Comparison of ENCODE assay signal across 8 mouse cellular contexts in the genomic region with DNA sequence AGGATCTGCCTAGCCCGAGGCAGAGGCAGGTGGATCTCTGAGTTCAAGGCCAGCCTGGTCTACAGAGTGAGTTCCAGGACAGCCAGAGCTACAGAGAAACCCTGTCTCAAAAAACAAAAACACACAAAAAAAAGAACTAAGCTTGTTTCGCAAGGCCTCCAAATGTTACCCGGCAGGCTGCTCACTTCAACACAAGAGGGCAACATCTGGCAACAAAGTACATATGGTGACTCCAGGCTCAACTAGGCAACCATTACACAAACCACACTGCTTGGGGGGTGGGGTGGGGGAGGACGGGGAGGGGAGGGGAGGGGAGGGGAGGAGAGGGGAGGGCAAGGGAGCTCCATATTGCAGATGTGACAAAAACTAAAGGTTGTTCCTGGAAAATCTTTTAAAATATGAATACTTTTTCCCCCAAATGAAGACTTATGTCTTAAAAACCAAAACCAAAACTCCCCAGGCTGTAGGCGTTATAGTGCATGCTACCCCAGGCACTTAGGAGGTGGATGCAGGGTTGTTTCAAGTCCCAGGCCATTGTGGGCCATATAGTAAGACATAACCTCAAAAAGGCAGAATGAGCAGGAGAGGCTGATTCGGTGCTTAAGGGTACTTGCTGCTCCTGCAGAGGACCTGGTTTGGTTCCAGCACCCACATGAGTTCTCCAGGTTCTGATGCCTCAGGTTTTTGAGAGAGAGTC. TPM values are rescaled to one million over a fixed set of nuclear protein-coding genes. Genes with fewer than 3 reads are reported as not detected.
DNase-seq lines count a peak whose midpoint lies in the region; ATAC-seq and TF ChIP-seq lines count a peak whose summit lies in the region.
"Had no signal": no experiment of that assay in that cellular context is flagged by ENCODE, and none has a peak within 500 bp of the region (broad histone marks: within the 10 kb centered on the region; RNA-seq: fewer than 3 reads in every experiment).

No protein-coding gene starts in this region.

- peak; percentile 43 for TF ChIP-seq CTCF in lung, embryonic 14.5 days (IDR thresholded peaks at IDR 0.05; ENCODE audit: low read depth)

- H3K27ac ChIP-seq in liver, embryonic 12.5 days: no peak overlapping the region
- H3K27ac ChIP-seq in lung, embryonic 14.5 days (ENCODE audit: low read depth): no peak overlapping the region

- H3K9me3 ChIP-seq in liver, embryonic 12.5 days (replicated peaks): no peaks in the 10 kb centered on the region
- no peaks in the 10 kb centered on the region for H3K9me3 ChIP-seq in lung, embryonic 14.5 days (ENCODE audit: low read depth, low read length)

- no peaks in the 10 kb centered on the region for H3K4me1 ChIP-seq in liver, embryonic 12.5 days
- no peaks in the 10 kb centered on the region for H3K4me1 ChIP-seq in lung, embryonic 14.5 days (ENCODE audit: insufficient read depth)

- ATAC-seq in liver, embryonic 12.5 days: no peak
- no peak for ATAC-seq in lung, embryonic 14.5 days (ENCODE audit: insufficient read depth)

- no peak overlapping the region for H3K9ac ChIP-seq in liver, embryonic 12.5 days
- H3K9ac ChIP-seq in lung, embryonic 14.5 days: no peak overlapping the region

- H3K4me3 ChIP-seq in liver, embryonic 12.5 days: no peak overlapping the region
- no peak overlapping the region for H3K4me3 ChIP-seq in lung, embryonic 14.5 days (ENCODE audit: low read depth, low read length)

- WGBS in liver, embryonic 12.5 days (ENCODE audit: insufficient replicate concordance): 69% methylated on average over 5 of the region's 6 CpGs
- 66% methylated on average over 6 of the region's 6 CpGs for WGBS in lung, embryonic 14.5 days

- H3K4me2 ChIP-seq in liver, embryonic 12.5 days: no peak overlapping the region
- no peak overlapping the region for H3K4me2 ChIP-seq in lung, embryonic 14.5 days

- H3K36me3 ChIP-seq in liver, embryonic 12.5 days: peaks cover 31% of the 10 kb centered on the region
- H3K36me3 ChIP-seq in lung, embryonic 14.5 days (ENCODE audit: insufficient read depth): peaks cover 31% of the 10 kb centered on the region

- peak; percentile 29 for DNase-seq in liver
- DNase-seq in T-cell, adult 2 months (ENCODE audit: low spot score): peak; percentile 57
- peak; percentile 55 for DNase-seq in lung, embryonic 14.5 days
- peak; percentile 59 for DNase-seq in thymus, postnatal 25 days
- DNase-seq in right cerebral cortex, postnatal 14 days: no peak
- DNase-seq in cerebellum, postnatal 36 days: no peak
- DNase-seq: midbrain, embryonic 14.5 days had no signal

- H3K27me3 ChIP-seq in liver, embryonic 12.5 days (replicated peaks): no peaks in the 10 kb centered on the region
- H3K27me3 ChIP-seq in lung, embryonic 14.5 days (ENCODE audit: insufficient read depth, low read length): no peaks in the 10 kb centered on the region

RNA-seq across cellular contexts. Expression of gene Akap5, which starts 21.2 kb away (rescaled TPM):
- 0.98 and 1.0 TPM in 2 replicates for polyA plus RNA-seq in liver, embryonic 12.5 days (2016; fragmentation: Nextera tagmentation; extraction: Ambion mirVana)
- polyA plus RNA-seq in lung, embryonic 14.5 days (2014; fragmentation: Nextera tagmentation; extraction: Ambion mirVana): 24.2 and 25.7 TPM in 2 replicates

RNA-seq across cellular contexts. Expression of gene Zbtb25, which starts 23.5 kb away (rescaled TPM):
- 10.3 and 10.8 TPM in 2 replicates for polyA plus RNA-seq in liver, embryonic 12.5 days (2016; fragmentation: Nextera tagmentation; extraction: Ambion mirVana)
- polyA plus RNA-seq in lung, embryonic 14.5 days (2014; fragmentation: Nextera tagmentation; extraction: Ambion mirVana): 18.4 and 19.4 TPM in 2 replicates

RNA-seq across cellular contexts. Expression of gene Zbtb1, which starts 24.2 kb away (rescaled TPM):
- polyA plus RNA-seq in liver, embryonic 12.5 days (2016; fragmentation: Nextera tagmentation; extraction: Ambion mirVana): 7.3 and 8.2 TPM in 2 replicates
- 12.6 and 13.2 TPM in 2 replicates for polyA plus RNA-seq in lung, embryonic 14.5 days (2014; fragmentation: Nextera tagmentation; extraction: Ambion mirVana)

RNA-seq across cellular contexts. Expression of gene Hspa2, which starts 58.1 kb away (rescaled TPM):
- polyA plus RNA-seq in liver, embryonic 12.5 days (2016; fragmentation: Nextera tagmentation; extraction: Ambion mirVana): 2.1 and 2.9 TPM in 2 replicates
- polyA plus RNA-seq in lung, embryonic 14.5 days (2014; fragmentation: Nextera tagmentation; extraction: Ambion mirVana): 6.0 TPM in 2 replicates

Comparison
In these comparisons a context has a peak if more than half of its experiments do, and no peak if none do; other contexts are left out.
1. DNase-seq: peak in liver (single experiment), T-cell, adult 2 months (single experiment), lung, embryonic 14.5 days (single experiment) and thymus, postnatal 25 days (single experiment); none in right cerebral cortex, postnatal 14 days (single experiment) and cerebellum, postnatal 36 days (0 of 2).
2. RNA of gene Akap5, which starts 21.2 kb away (polyA plus RNA-seq): 24.2 to 25.7 TPM in lung, embryonic 14.5 days; 0.98 to 1.0 TPM in liver, embryonic 12.5 days; every median in the first group is over 10 times any median in the second.